Mouse (Mus musculus) MEL (cell line): ENCODE measurements at regions not wholly inside any gene's neighbourhood (a gene's known extent, or its start where the extent isn't known, plus 50 kb on each side); places are given as distances from the start of the nearest gene placed in this dataset.

Source experiments
- DNase-seq: peaks from one replicate; pipeline ENCODE4 v3.0.0; 2011; ENCODE audit warnings: low read depth, low spot score
- H3K27ac ChIP-seq: 2 replicates; pipeline ENCODE4 v1.5.1; 2012; ENCODE audit warnings: low read depth, mild to moderate bottlenecking, control low read depth, low read length, moderate library complexity; ENCODE audit not compliant: control insufficient read depth
- H3K27me3 ChIP-seq, 2 experiments: fragments of 150-350 bp in 1 of 2; sonication (generic) in 1 of 2; 2 replicates each; pipeline ENCODE4 v1.6.1; 2012; ENCODE audit warnings: low read length in 2 of 2, mild to moderate bottlenecking in 2 of 2, improper control_type of control experiment in 1 of 2, moderate library complexity in 1 of 2; ENCODE audit not compliant: insufficient read depth in 2 of 2, control insufficient read depth in 1 of 2
- H3K36me3 ChIP-seq, 2 experiments: 2 replicates each; pipeline ENCODE4 v1.6.1; 2012 to 2014; ENCODE audit warnings: low read length in 2 of 2, improper control_type of control experiment in 1 of 2, inconsistent platforms in 1 of 2, mild to moderate bottlenecking in 1 of 2; ENCODE audit not compliant: insufficient read depth in 2 of 2, control insufficient read depth in 1 of 2
- H3K4me1 ChIP-seq, 2 experiments: fragments of 150-350 bp in 1 of 2; sonication (generic) in 1 of 2; 2 replicates each; pipeline ENCODE4 v1.6.1; 2012; ENCODE audit warnings: low read length in 2 of 2, improper control_type of control experiment in 1 of 2, mild to moderate bottlenecking in 1 of 2; ENCODE audit not compliant: insufficient read depth in 2 of 2, control insufficient read depth in 1 of 2
- H3K4me3 ChIP-seq, 2 experiments: fragments of 150-350 bp in 1 of 2; sonication (generic) in 1 of 2; 2 replicates each; pipeline ENCODE4 v1.5.1; 2012; ENCODE audit warnings: low read depth in 2 of 2, low read length in 2 of 2, mild to moderate bottlenecking in 2 of 2, moderate library complexity in 2 of 2, control low read depth in 1 of 2, improper control_type of control experiment in 1 of 2; ENCODE audit not compliant: control insufficient read depth in 1 of 2, insufficient read depth in 1 of 2
- H3K79me2 ChIP-seq: 2 replicates; pipeline ENCODE4 v1.6.1; 2012; ENCODE audit warnings: mild to moderate bottlenecking, low read length, moderate library complexity; ENCODE audit not compliant: control insufficient read depth, poor library complexity, insufficient read depth
- H3K9ac ChIP-seq: 2 replicates; pipeline ENCODE4 v1.6.1; 2012; ENCODE audit warnings: low read depth, mild to moderate bottlenecking, control low read depth, low read length, moderate library complexity; ENCODE audit not compliant: control insufficient read depth, poor library complexity, severe bottlenecking
- H3K9me3 ChIP-seq: fragments of 150-350 bp; sonication (generic); replicated peaks from 2 replicates; pipeline ENCODE4 v1.6.1; 2012; ENCODE audit warnings: mild to moderate bottlenecking, low read length, improper control_type of control experiment, moderate library complexity; ENCODE audit not compliant: insufficient read depth
- CHD1 ChIP-seq: IDR thresholded peaks from 2 replicates; pipeline ENCODE4 v1.6.1; 2012; ENCODE audit warnings: low read depth, mild to moderate bottlenecking, inconsistent platforms, low read length, improper control_type of control experiment
- CHD2 ChIP-seq: IDR thresholded peaks from 2 replicates; pipeline ENCODE4 v1.6.1; 2011; ENCODE audit warnings: low read length, improper control_type of control experiment
- E2F4 ChIP-seq: IDR thresholded peaks from 2 replicates; pipeline ENCODE4 v1.6.1; 2011; ENCODE audit warnings: low read depth, low read length, improper control_type of control experiment, borderline replicate concordance
- ELF1 ChIP-seq: IDR thresholded peaks from 2 replicates; pipeline ENCODE4 v1.6.1; 2014; ENCODE audit warnings: low read depth, mild to moderate bottlenecking, inconsistent platforms, low read length, improper control_type of control experiment, moderate library complexity
- EP300 ChIP-seq, 2 experiments: IDR thresholded peaks; 2 replicates each; pipeline ENCODE4 v1.6.1; 2011; ENCODE audit warnings: improper control_type of control experiment in 2 of 2, low read length in 2 of 2, low read depth in 1 of 2, mild to moderate bottlenecking in 1 of 2
- ETS1 ChIP-seq: IDR thresholded peaks from 2 replicates; pipeline ENCODE4 v1.6.1; 2012; ENCODE audit warnings: low read depth, mild to moderate bottlenecking, inconsistent platforms, low read length, improper control_type of control experiment, moderate library complexity
- GABPA ChIP-seq: IDR thresholded peaks from 2 replicates; pipeline ENCODE4 v1.6.1; 2012; ENCODE audit warnings: low read depth, mild to moderate bottlenecking, inconsistent platforms, low read length, improper control_type of control experiment, moderate library complexity
- HCFC1 ChIP-seq: IDR thresholded peaks from 2 replicates; pipeline ENCODE4 v1.6.1; 2012; ENCODE audit warnings: low read depth, mild to moderate bottlenecking, inconsistent platforms, low read length, improper control_type of control experiment, moderate library complexity
- JUND ChIP-seq: IDR thresholded peaks from 2 replicates; pipeline ENCODE4 v1.6.1; 2011; ENCODE audit warnings: low read depth, mild to moderate bottlenecking, improper control_type of control experiment, low read length
- KAT2A ChIP-seq: conservative IDR thresholded peaks from 2 replicates; pipeline ENCODE4 v1.6.1; 2012; ENCODE audit warnings: low read depth, low read length, improper control_type of control experiment, inconsistent platforms
- MAFK ChIP-seq: IDR thresholded peaks from 2 replicates; pipeline ENCODE4 v1.6.1; 2011; ENCODE audit warnings: low read depth, mild to moderate bottlenecking, low read length, improper control_type of control experiment, borderline replicate concordance
- MAX ChIP-seq: IDR thresholded peaks from 2 replicates; pipeline ENCODE4 v1.6.1; 2011; ENCODE audit warnings: low read length, improper control_type of control experiment
- MAZ ChIP-seq: IDR thresholded peaks from 2 replicates; pipeline ENCODE4 v1.6.1; 2012; ENCODE audit warnings: low read depth, mild to moderate bottlenecking, inconsistent platforms, low read length, improper control_type of control experiment
- MEF2A ChIP-seq: IDR thresholded peaks from 2 replicates; pipeline ENCODE4 v1.6.1; 2014; ENCODE audit warnings: low read depth, mild to moderate bottlenecking, inconsistent platforms, low read length, improper control_type of control experiment; ENCODE audit not compliant: poor library complexity, insufficient replicate concordance, severe bottlenecking; ENCODE audit errors: extremely low read depth
- MXI1 ChIP-seq: IDR thresholded peaks from 2 replicates; pipeline ENCODE4 v1.6.1; 2011; ENCODE audit warnings: mild to moderate bottlenecking, low read depth, low read length, improper control_type of control experiment
- MYB ChIP-seq: IDR thresholded peaks from 2 replicates; pipeline ENCODE4 v1.6.1; 2011; ENCODE audit warnings: mild to moderate bottlenecking, low read depth, low read length, improper control_type of control experiment
- NELFE ChIP-seq: IDR thresholded peaks from 2 replicates; pipeline ENCODE4 v1.6.1; 2011; ENCODE audit warnings: low read depth, low read length, improper control_type of control experiment
- POLR2AphosphoS2 ChIP-seq: IDR thresholded peaks from 2 replicates; pipeline ENCODE4 v1.6.1; 2011; ENCODE audit warnings: low read length, improper control_type of control experiment
- RCOR1 ChIP-seq: IDR thresholded peaks from 2 replicates; pipeline ENCODE4 v1.6.1; 2012; ENCODE audit warnings: low read depth, mild to moderate bottlenecking, inconsistent platforms, low read length, improper control_type of control experiment
- SIN3A ChIP-seq: IDR thresholded peaks from 2 replicates; pipeline ENCODE4 v1.6.1; 2012; ENCODE audit warnings: low read length, improper control_type of control experiment, inconsistent platforms
- TAL1 ChIP-seq: IDR thresholded peaks from 2 replicates; pipeline ENCODE4 v1.6.1; 2012; ENCODE audit warnings: mild to moderate bottlenecking, inconsistent platforms, low read length, moderate library complexity, mixed read lengths
- TBP ChIP-seq: IDR thresholded peaks from 2 replicates; pipeline ENCODE4 v1.8.0; 2011; ENCODE audit warnings: low read depth, low read length, improper control_type of control experiment
- UBTF ChIP-seq: IDR thresholded peaks from 2 replicates; pipeline ENCODE4 v1.6.1; 2012; ENCODE audit warnings: low read depth, mild to moderate bottlenecking, inconsistent platforms, low read length, improper control_type of control experiment, moderate library complexity, borderline replicate concordance; ENCODE audit not compliant: insufficient read depth
- USF1 ChIP-seq: IDR thresholded peaks from 2 replicates; pipeline ENCODE4 v1.6.1; 2014; ENCODE audit warnings: low read depth, mild to moderate bottlenecking, inconsistent platforms, low read length, improper control_type of control experiment, moderate library complexity
- ZC3H11A ChIP-seq: IDR thresholded peaks from 2 replicates; pipeline ENCODE4 v1.6.1; 2012; ENCODE audit warnings: low read depth, mild to moderate bottlenecking, inconsistent platforms, low read length, improper control_type of control experiment
- ZNF384 ChIP-seq: IDR thresholded peaks from 2 replicates; pipeline ENCODE4 v1.6.1; 2012; ENCODE audit warnings: low read depth, mild to moderate bottlenecking, inconsistent platforms, low read length, improper control_type of control experiment

DNA sequence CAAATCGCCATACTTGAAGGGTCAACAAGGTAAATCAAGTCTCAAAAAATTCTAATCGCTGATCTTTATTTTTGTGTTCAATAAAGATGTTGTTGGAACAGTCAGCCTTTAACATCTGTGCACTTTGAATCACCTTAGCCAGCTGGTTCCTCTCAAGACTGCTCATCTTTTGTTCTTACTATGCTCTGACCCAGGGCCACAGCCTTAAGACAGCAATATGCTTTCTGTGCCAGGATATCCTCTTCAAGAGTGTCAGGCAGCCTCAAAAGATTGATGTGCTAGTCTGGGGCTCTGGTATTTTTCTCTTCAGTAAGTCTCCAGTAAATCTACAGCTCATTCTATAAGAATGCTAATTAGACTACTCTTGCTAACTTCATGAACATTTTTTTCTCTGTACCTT, 199.9 kb downstream of the Dph6 start:
- no peaks in the 10 kb centered on the region for H3K4me1 ChIP-seq
- H3K4me3 ChIP-seq: no peak overlapping the region
- TF ChIP-seq E2F4: no peak
- no peak for TF ChIP-seq KAT2A
- no peak for TF ChIP-seq NELFE
- TF ChIP-seq RCOR1: no peak
- TF ChIP-seq MYB: no peak
- TF ChIP-seq CHD1: no peak
- no peak for TF ChIP-seq POLR2AphosphoS2
- TF ChIP-seq JUND: no peak
- TF ChIP-seq MAZ: no peak
- no peak for TF ChIP-seq USF1
- TF ChIP-seq UBTF: no peak
- TF ChIP-seq MAFK: no peak
- no peak for TF ChIP-seq SIN3A
- no peak for TF ChIP-seq MAX
- no peak for TF ChIP-seq CHD2
- TF ChIP-seq MXI1: no peak
- TF ChIP-seq HCFC1: no peak
- TF ChIP-seq GABPA: no peak
- no peak for TF ChIP-seq ZC3H11A
- no peak for TF ChIP-seq ETS1
- H3K9ac ChIP-seq: no peak overlapping the region
- DNase-seq: no peak
- no peaks in the 10 kb centered on the region for H3K79me2 ChIP-seq
- no peak overlapping the region for H3K27ac ChIP-seq
- no peaks in the 10 kb centered on the region for H3K9me3 ChIP-seq
- H3K27me3 ChIP-seq: peaks cover 0 to 2% of the 10 kb centered on the region in 2 experiments; a peak in 1 of 4 replicates
- no peaks in the 10 kb centered on the region for H3K36me3 ChIP-seq

DNA sequence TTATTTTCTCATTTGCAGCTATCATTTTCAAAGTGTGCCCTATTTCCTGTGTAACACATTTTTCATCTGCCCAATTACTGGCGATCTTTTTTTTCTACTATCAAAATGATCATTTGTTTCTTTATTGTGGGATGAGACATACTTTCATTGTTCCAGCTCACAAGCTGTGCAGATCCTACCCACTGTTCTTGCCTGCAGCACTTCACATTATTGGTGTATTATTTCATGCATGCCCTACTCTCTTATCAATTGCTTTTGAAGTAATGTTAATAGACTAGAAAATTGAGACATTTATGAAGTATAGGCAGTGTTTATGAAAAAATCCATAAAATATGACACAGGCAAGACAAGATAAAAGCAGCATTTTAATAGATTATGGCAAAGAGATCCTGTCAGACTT, 204.6 kb downstream of the Dph6 start:
- Histone ChIP-seq H3K9ac (no peak overlapping the region), H3K79me2 (no peaks in the 10 kb centered on the region), H3K27me3 (no peaks in the 10 kb centered on the region), H3K9me3 (no peaks in the 10 kb centered on the region), H3K36me3 (no peaks in the 10 kb centered on the region), H3K4me1 (no peaks in the 10 kb centered on the region), H3K27ac (no peak overlapping the region), H3K4me3 (no peak overlapping the region)
- TF ChIP-seq TBP (no peak), USF1 (no peak), MEF2A (no peak), TAL1 (no peak), EP300 (IDR thresholded peaks at IDR 0.05; ENCODE audit: low read depth in 1 of 2, low read length in 2 of 2) (no peak), ETS1 (no peak), ZNF384 (no peak), ELF1 (no peak)
- no peak for DNase-seq
